Mouse (Mus musculus) stomach, embryonic 14.5 days (tissue): ENCODE measurements around the gene Ptprg. TPM values are rescaled to one million over a fixed set of nuclear protein-coding genes. Genes with fewer than 3 reads are reported as not detected.
A peak's percentile ranks its signal among the peaks of the same experiment; 100 is the strongest.

ENCODE experiments used
- ATAC-seq: fragments of 200-750 bp; cut with Nextera tagmentation; 2 replicates; pipeline ENCODE4 v1.8.0; 2017; ENCODE audit warnings: low read depth, moderate TSS enrichment; ENCODE audit not compliant: insufficient number of reproducible peaks, insufficient read depth, low FRiP score
- H3K27ac ChIP-seq: fragments of 300-500 bp; sonication (generic); 2 replicates; pipeline ENCODE4 v1.5.1; 2014; ENCODE audit warnings: mild to moderate bottlenecking, low read length, moderate library complexity, mixed read lengths
- H3K27me3 ChIP-seq: fragments of 300-500 bp; sonication (generic); 2 replicates; pipeline ENCODE4 v1.6.1; 2014; ENCODE audit warnings: low read length, control low read depth, mixed read lengths; ENCODE audit not compliant: control insufficient read depth, insufficient read depth
- H3K36me3 ChIP-seq: fragments of 300-500 bp; sonication (generic); 2 replicates; pipeline ENCODE4 v1.6.1; 2014; ENCODE audit warnings: mild to moderate bottlenecking, control low read depth, low read length, moderate library complexity, mixed read lengths; ENCODE audit not compliant: control insufficient read depth, insufficient read depth
- H3K4me1 ChIP-seq: fragments of 300-500 bp; sonication (generic); 2 replicates; pipeline ENCODE4 v1.6.1; 2014; ENCODE audit warnings: low read length, control low read depth, mixed read lengths; ENCODE audit not compliant: control insufficient read depth, insufficient read depth
- H3K4me2 ChIP-seq: fragments of 300-500 bp; sonication (generic); replicated peaks from 2 replicates; pipeline ENCODE4 v1.6.1; 2014; ENCODE audit warnings: low read depth, low read length, control low read depth
- H3K4me3 ChIP-seq: fragments of 300-500 bp; sonication (generic); 2 replicates; pipeline ENCODE4 v1.5.1; 2014; ENCODE audit warnings: low read depth, low read length, control low read depth
- H3K9ac ChIP-seq: fragments of 300-500 bp; sonication (generic); replicated peaks from 2 replicates; pipeline ENCODE4 v1.6.1; 2014; ENCODE audit warnings: low read depth, mild to moderate bottlenecking, control low read depth, low read length, moderate library complexity, mixed read lengths
- H3K9me3 ChIP-seq: fragments of 300-500 bp; sonication (generic); 2 replicates; pipeline ENCODE4 v1.6.1; 2016; ENCODE audit warnings: low read depth, low read length, control low read depth; ENCODE audit not compliant: control insufficient read depth
- WGBS: fragments of 180-500 bp; shearing (Covaris S2); extraction: QIAGEN DNeasy Blood & Tissue Kit; methylation state at CpG from one replicate; pipeline ENCODE4 v1.1.7; 2014; 5-methylcytosine and 5-hydroxymethylcytosine counted together
- polyA plus RNA-seq: library from polyadenylated mRNA; unstranded; fragments of >200 nt; fragmentation: Nextera tagmentation; extraction: Ambion mirVana; gene quantifications from 2 replicates; pipeline ENCODE4 v1.2.1, GENCODE M21; 2014

The Ptprg gene
- polyA plus RNA-seq, 1 experiment from 2014 or later, result 31.3 TPM

DNA sequence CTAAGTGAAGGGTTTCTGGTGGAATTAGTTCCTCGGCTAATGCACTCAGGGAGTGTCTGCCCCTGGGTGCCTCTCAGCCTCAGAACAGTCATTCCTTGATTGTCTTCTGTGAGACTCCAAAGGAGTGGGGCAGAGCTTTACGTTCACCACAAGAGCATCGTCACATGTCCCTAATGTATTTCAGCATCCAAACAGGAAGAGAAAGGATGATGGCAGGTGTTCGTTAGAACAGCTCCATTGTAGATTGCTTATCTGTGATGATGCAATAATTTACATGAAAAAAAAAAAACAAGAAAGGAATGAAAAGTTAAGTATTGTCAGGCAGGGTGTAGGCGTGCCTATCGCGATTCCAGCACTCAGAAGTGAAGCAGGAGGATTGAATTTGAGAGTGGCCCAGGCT is 84.3 kb downstream of the Ptprg start:
- Histone ChIP-seq H3K4me3 (no peak overlapping the region), H3K9ac (no peak overlapping the region), H3K9me3 (no peaks in the 10 kb centered on the region), H3K27me3 (no peaks in the 10 kb centered on the region), H3K27ac (no peak overlapping the region), H3K36me3 (no peaks in the 10 kb centered on the region), H3K4me2 (no peak overlapping the region), H3K4me1 (peaks cover 3% of the 10 kb centered on the region; the same call in 1 of the 2 replicates)
- ATAC-seq, result no peak
- 86% methylated on average over 7 of the region's 7 CpGs for WGBS

GRCm38 (mm10) chr14:11639366-11639765 is 86.0 kb downstream of the Ptprg start:
- Histone ChIP-seq H3K4me2 (no peak overlapping the region), H3K9me3 (no peaks in the 10 kb centered on the region), H3K4me3 (no peak overlapping the region), H3K4me1 (peaks cover 3% of the 10 kb centered on the region; the same call in 1 of the 2 replicates), H3K9ac (no peak overlapping the region), H3K36me3 (no peaks in the 10 kb centered on the region), H3K27ac (no peak overlapping the region), H3K27me3 (no peaks in the 10 kb centered on the region)
- ATAC-seq, result no peak
- 77% methylated on average over 5 of the region's 5 CpGs for WGBS

GRCm38 (mm10) chr14:11640372-11640771 is 87.0 kb downstream of the Ptprg start:
- Histone ChIP-seq H3K27me3 (no peaks in the 10 kb centered on the region), H3K4me2 (no peak overlapping the region), H3K27ac (no peak overlapping the region), H3K9me3 (no peaks in the 10 kb centered on the region), H3K36me3 (no peaks in the 10 kb centered on the region), H3K4me3 (no peak overlapping the region), H3K9ac (no peak overlapping the region), H3K4me1 (peaks cover 3% of the 10 kb centered on the region; the same call in 1 of the 2 replicates)
- no peak for ATAC-seq

DNA sequence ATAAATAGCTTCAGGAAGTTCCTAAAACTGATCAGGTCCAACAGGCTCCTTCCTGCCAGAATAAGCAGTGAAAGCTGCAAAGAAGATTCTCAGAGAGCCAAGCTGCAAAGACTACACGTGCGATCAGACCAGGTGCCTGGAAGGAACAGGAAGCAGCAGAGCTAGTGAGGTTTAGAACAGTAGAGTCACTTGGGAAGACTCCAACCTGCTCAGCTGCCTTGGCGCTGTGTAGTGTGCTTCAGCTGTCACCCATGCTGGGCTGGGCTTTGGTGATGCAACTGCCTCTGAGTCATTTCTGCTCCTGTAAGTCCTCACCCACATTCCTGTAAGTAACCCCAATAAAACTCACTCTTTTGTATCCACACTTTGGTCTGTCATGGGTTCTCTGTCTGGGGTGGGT is 87.7 kb downstream of the Ptprg start:
- H3K9ac ChIP-seq, result no peak overlapping the region
- no peaks in the 10 kb centered on the region for H3K36me3 ChIP-seq
- H3K4me3 ChIP-seq, result no peak overlapping the region
- peaks cover 3% of the 10 kb centered on the region; the same call in 1 of the 2 replicates for H3K4me1 ChIP-seq
- H3K27ac ChIP-seq, result no peak overlapping the region
- no peak overlapping the region for H3K4me2 ChIP-seq
- ATAC-seq, result peak; percentile 33; the same call in 1 of the 2 replicates
- H3K9me3 ChIP-seq, result no peaks in the 10 kb centered on the region
- H3K27me3 ChIP-seq, result no peaks in the 10 kb centered on the region
- 81% methylated on average over 3 of the region's 3 CpGs for WGBS

DNA sequence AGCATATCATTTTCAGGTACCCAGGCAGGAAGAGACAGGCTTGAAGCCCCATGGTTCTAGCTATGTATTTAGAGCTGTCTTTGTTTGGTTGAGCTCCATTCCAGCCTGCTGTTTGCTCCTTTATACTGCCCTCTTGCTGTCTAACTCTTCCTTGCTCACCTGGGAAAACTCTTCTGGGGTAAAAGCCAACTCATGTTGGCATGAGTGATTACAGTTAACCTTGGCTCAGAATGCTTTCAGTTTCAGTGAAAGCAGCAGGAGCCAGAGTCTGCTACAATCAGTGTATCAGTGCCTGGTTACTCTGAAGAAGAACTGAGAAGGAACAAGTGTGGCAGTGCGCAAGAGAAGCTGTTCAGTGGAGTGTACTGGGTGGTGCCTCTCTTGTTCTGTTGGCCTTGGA is 89.6 kb downstream of the Ptprg start:
- no peak overlapping the region for H3K4me2 ChIP-seq
- no peak overlapping the region for H3K27ac ChIP-seq
- no peak overlapping the region for H3K4me3 ChIP-seq
- no peaks in the 10 kb centered on the region for H3K36me3 ChIP-seq
- H3K27me3 ChIP-seq, result no peaks in the 10 kb centered on the region
- peaks cover 3% of the 10 kb centered on the region; the same call in 1 of the 2 replicates for H3K4me1 ChIP-seq
- ATAC-seq, result no peak
- no peak overlapping the region for H3K9ac ChIP-seq
- H3K9me3 ChIP-seq, result no peaks in the 10 kb centered on the region
- WGBS, result 93% methylated on average over 1 of the region's 1 CpGs

GRCm38 (mm10) chr14:11657374-11657773 is 104.0 kb downstream of the Ptprg start:
- Histone ChIP-seq H3K9me3 (no peaks in the 10 kb centered on the region), H3K9ac (no peak overlapping the region), H3K27ac (no peak overlapping the region), H3K4me3 (no peak overlapping the region), H3K4me2 (no peak overlapping the region), H3K36me3 (no peaks in the 10 kb centered on the region), H3K27me3 (no peaks in the 10 kb centered on the region), H3K4me1 (no peaks in the 10 kb centered on the region)
- 59% methylated on average over 6 of the region's 6 CpGs for WGBS
- ATAC-seq, result no peak

- Histone ChIP-seq H3K27me3 (no peaks in the 10 kb centered on the region), H3K9me3 (no peaks in the 10 kb centered on the region), H3K4me3 (no peak overlapping the region), H3K9ac (no peak overlapping the region), H3K27ac (no peak overlapping the region), H3K4me2 (no peak overlapping the region), H3K4me1 (no peaks in the 10 kb centered on the region), H3K36me3 (no peaks in the 10 kb centered on the region)
- 48% methylated on average over 11 of the region's 11 CpGs for WGBS
- ATAC-seq, result no peak
Observed at GRCm38 (mm10) chr14:11663661-11664215, 110.4 kb downstream of the Ptprg start.

DNA sequence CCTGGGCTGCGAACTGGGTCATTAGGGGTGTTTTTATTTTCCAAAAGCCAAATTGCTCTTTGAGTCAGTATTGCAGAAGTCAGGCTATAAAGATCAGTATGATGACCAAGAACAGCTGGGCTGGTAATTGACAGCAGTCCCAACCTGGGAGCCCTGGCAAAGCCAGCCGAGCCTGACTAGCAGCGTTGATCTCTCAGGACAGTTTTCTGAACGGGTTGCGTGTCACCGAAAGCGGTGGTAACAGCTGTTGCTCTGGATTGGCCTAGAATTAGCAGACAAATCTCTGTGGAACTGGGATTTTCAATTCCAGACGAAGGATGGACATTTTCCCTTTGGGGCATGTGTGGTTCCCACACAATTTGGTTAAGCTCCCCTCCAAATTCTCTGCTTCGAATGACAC is 111.0 kb downstream of the Ptprg start:
- Histone ChIP-seq H3K4me2 (no peak overlapping the region), H3K9ac (no peak overlapping the region), H3K27me3 (no peaks in the 10 kb centered on the region), H3K4me3 (no peak overlapping the region), H3K4me1 (no peaks in the 10 kb centered on the region), H3K9me3 (no peaks in the 10 kb centered on the region), H3K27ac (no peak overlapping the region), H3K36me3 (no peaks in the 10 kb centered on the region)
- ATAC-seq, result no peak
- WGBS, result 67% methylated on average over 9 of the region's 9 CpGs

GRCm38 (mm10) chr14:11665046-11665445 is 111.7 kb downstream of the Ptprg start:
- H3K9ac ChIP-seq, result no peak overlapping the region
- H3K4me3 ChIP-seq, result no peak overlapping the region
- ATAC-seq, result no peak
- no peak overlapping the region for H3K27ac ChIP-seq
- no peaks in the 10 kb centered on the region for H3K9me3 ChIP-seq
- no peaks in the 10 kb centered on the region for H3K27me3 ChIP-seq
- H3K36me3 ChIP-seq, result no peaks in the 10 kb centered on the region
- H3K4me1 ChIP-seq, result no peaks in the 10 kb centered on the region
- 76% methylated on average over 7 of the region's 7 CpGs for WGBS
- H3K4me2 ChIP-seq, result no peak overlapping the region
